Mouse (Mus musculus): ENCODE results near the gene Wwox.

DNA sequence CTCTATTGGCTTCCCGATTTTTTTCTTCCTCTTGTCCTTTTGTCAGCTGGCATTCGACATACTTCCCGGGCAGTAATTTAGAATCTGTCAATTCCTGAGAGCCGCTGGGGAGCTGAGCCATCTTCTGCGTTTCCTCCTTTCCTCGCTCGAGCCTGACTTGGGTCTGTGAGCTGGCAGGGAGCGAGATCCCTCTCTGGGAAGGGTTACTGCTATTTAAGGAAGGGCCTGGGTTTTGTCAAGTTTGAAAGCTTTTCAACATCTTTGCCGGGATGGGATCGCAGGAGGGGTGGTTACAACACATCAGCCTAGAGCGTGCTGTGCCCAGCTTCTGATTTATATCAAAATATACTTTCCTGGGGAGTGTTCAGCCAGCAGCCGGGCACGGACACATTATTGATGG, 725.4 kb downstream of the Wwox start:
- TF ChIP-seq CTCF (IDR thresholded peaks at IDR 0.05; ENCODE audit: low read depth, low read length) (no peak), POLR2A (IDR thresholded peaks at IDR 0.05; ENCODE audit: borderline replicate concordance, low read depth, low read length) (no peak)
